ENCODE assay signal across 2 mouse cellular contexts in the genomic region with DNA sequence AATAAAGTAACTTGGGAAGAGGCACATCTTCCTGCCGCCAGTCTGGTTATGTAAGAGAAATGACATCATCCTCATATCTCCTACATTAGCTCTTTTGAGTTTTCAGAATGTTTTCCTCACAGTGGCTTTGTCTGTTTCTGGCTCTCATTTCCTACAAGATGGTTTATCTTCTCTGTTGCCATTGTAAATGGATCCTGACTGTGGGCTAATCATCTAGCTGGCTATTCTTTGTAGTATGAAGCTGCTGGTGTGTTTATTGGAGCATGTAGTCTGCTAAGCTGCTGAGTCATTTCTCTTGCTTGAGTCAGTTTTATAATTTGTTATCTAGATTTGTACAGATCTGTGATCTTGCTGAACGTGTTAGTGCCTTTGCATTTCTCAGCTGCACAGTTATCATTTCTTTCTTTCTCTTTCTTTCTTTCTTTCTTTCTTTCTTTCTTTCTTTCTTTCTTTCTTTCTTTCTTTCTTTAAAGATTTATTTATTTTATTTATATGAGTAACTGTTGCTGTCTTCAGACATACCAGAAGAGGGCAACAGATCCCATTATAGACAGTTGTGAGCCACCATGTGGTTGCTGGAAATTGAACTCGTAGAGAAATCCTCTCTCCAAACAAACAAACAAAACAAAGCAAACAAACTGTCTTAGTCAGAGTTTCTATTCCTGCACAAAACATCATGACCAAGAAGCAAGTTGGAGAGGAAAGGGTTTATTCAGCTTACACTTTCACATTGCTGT.
TF ChIP-seq lines count a peak whose summit lies in the region.

No protein-coding gene starts in this region.

TF ChIP-seq in MEL, 35 proteins besides CTCF, POLR2A, EP300 and RAD21 (continued from another document):
- TF ChIP-seq GABPA (IDR thresholded peaks at IDR 0.05; ENCODE audit: low read depth, low read length) (peak; percentile 81; the same call in 1 of the 2 replicates), ZKSCAN1 (IDR thresholded peaks at IDR 0.05; ENCODE audit: low read depth, low read length) (no peak), NRF1 (IDR thresholded peaks at IDR 0.05; ENCODE audit: insufficient read depth, low read depth, low read length, poor library complexity, severe bottlenecking) (no peak), MYB (IDR thresholded peaks at IDR 0.05; ENCODE audit: low read depth, low read length) (no peak), GATA1 (IDR thresholded peaks at IDR 0.05; ENCODE audit: low read depth, low read length) (peak; percentile 72), SMC3 (IDR thresholded peaks at IDR 0.05; ENCODE audit: low read depth, low read length) (0 out of 2 replicates have a peak, but pooled peaks have one; percentile 11), SIN3A (IDR thresholded peaks at IDR 0.05; ENCODE audit: low read length) (0 out of 2 replicates have a peak, but pooled peaks have one; percentile 16)

TF ChIP-seq in myocyte, 11 proteins besides CTCF, POLR2A, EP300 and RAD21 (continued from another document):
- TF ChIP-seq SRF (IDR thresholded peaks at IDR 0.05; ENCODE audit: control insufficient read depth, insufficient read length, low read depth) = no peak
- TF ChIP-seq TCF3 (IDR thresholded peaks at IDR 0.05; ENCODE audit: insufficient read length, low read depth) = no peak
- no peak for TF ChIP-seq MYOD1 (IDR thresholded peaks at IDR 0.05; ENCODE audit: control insufficient read depth in 1 of 3, insufficient read length in 2 of 3, low read depth in 2 of 3)
- no peak for TF ChIP-seq E2F4 (IDR thresholded peaks at IDR 0.05; ENCODE audit: insufficient read depth)
- no peak for TF ChIP-seq TCF12 (IDR thresholded peaks at IDR 0.05; ENCODE audit: insufficient read depth, poor library complexity, severe bottlenecking)
- TF ChIP-seq USF1 (IDR thresholded peaks at IDR 0.05; ENCODE audit: low read depth) = no peak
- TF ChIP-seq MAX (IDR thresholded peaks at IDR 0.05; ENCODE audit: low read depth) = no peak
- no peak for TF ChIP-seq POLR2AphosphoS2 (IDR thresholded peaks at IDR 0.05; ENCODE audit: insufficient read length, low read depth)
- no peak for TF ChIP-seq REST (IDR thresholded peaks at IDR 0.05; ENCODE audit: insufficient read depth, insufficient read length)
